Mouse (Mus musculus) ES-Bruce4 (cell line): Measurements from ENCODE around the gene Ift81.

Experiments used
- CTCF ChIP-seq: IDR thresholded peaks from one replicate; pipeline ENCODE4 v1.8.1; 2011; ENCODE audit warnings: low read depth, low read length
- EP300 ChIP-seq: IDR thresholded peaks from 2 replicates; pipeline ENCODE4 v1.6.1; 2011; ENCODE audit warnings: low read depth, low read length; ENCODE audit not compliant: insufficient read depth
- POLR2A ChIP-seq: IDR thresholded peaks from one replicate; pipeline ENCODE4 v1.8.1; 2011; ENCODE audit warnings: low read length; ENCODE audit not compliant: insufficient read depth

DNA sequence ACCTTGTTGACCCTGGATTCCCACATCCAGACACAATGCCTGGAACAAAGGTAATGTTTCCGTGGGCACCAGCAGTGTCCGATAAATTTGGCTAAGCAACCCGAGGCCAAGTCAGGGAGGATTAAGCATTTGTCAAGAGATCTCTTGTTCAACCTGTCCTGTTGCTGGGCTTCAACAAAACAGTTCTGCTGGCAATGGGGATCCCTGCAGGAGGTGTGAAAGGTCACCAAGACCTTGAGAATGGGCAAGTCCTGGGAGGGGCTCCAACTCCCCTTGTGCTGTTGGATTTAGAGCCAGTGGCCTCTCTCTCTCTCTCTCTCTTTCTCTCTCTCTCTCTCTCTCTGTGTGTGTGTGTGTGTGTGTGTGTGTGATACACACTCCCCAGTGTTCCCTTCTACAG, 90.1 kb downstream of the Ift81 start:
- TF ChIP-seq EP300: no peak
- TF ChIP-seq POLR2A: no peak
- no peak for TF ChIP-seq CTCF
